Mouse (Mus musculus) neural tube, embryonic 11.5 days (tissue): ENCODE measurements around the gene Actn1. TPM values are rescaled to one million over a fixed set of nuclear protein-coding genes. Genes with fewer than 3 reads are reported as not detected.

Experiments used
- ATAC-seq: fragments of 200-750 bp; cut with Nextera tagmentation; 2 replicates; pipeline ENCODE4 v1.8.0; 2017; ENCODE audit warnings: moderate number of reproducible peaks, mild to moderate bottlenecking, moderate TSS enrichment, moderate library complexity; ENCODE audit not compliant: insufficient read depth, low FRiP score, low TSS enrichment
- DNase-seq: peaks from one replicate; pipeline ENCODE4 v3.0.0-alpha.2; 2015; ENCODE audit warnings: low spot score
- H3K27ac ChIP-seq: fragments of 300-500 bp; sonication (generic); 2 replicates; pipeline ENCODE4 v1.5.1; 2014; ENCODE audit warnings: low read depth, mild to moderate bottlenecking, low read length
- H3K27me3 ChIP-seq: fragments of 300-500 bp; sonication (generic); 2 replicates; pipeline ENCODE4 v1.6.1; 2014; ENCODE audit warnings: mild to moderate bottlenecking, low read length, mixed read lengths; ENCODE audit not compliant: control insufficient read depth, insufficient read depth
- H3K36me3 ChIP-seq: fragments of 300-500 bp; sonication (generic); 2 replicates; pipeline ENCODE4 v1.6.1; 2014; ENCODE audit warnings: mild to moderate bottlenecking, low read length, moderate library complexity, mixed read lengths; ENCODE audit not compliant: control insufficient read depth, insufficient read depth
- H3K4me1 ChIP-seq: fragments of 300-500 bp; sonication (generic); 2 replicates; pipeline ENCODE4 v1.6.1; 2014; ENCODE audit warnings: low read length, mixed read lengths; ENCODE audit not compliant: control insufficient read depth, insufficient read depth
- H3K4me2 ChIP-seq: fragments of 300-500 bp; sonication (generic); 2 replicates; pipeline ENCODE4 v1.6.1; 2014; ENCODE audit warnings: low read depth, mild to moderate bottlenecking, moderate library complexity
- H3K4me3 ChIP-seq: fragments of 300-500 bp; sonication (generic); 2 replicates; pipeline ENCODE4 v1.5.1; 2014; ENCODE audit warnings: low read depth, low read length
- H3K9ac ChIP-seq: fragments of 300-500 bp; sonication (generic); 2 replicates; pipeline ENCODE4 v1.6.1; 2014; ENCODE audit warnings: mild to moderate bottlenecking, low read length
- H3K9me3 ChIP-seq: fragments of 300-500 bp; sonication (generic); 2 replicates; pipeline ENCODE4 v1.6.1; 2016; ENCODE audit warnings: low read length; ENCODE audit not compliant: control insufficient read depth
- WGBS: fragments of 180-500 bp; shearing (Covaris S2); extraction: QIAGEN DNeasy Blood & Tissue Kit; methylation state at CpG from one replicate; pipeline ENCODE4 v1.1.7; 2014; 5-methylcytosine and 5-hydroxymethylcytosine counted together
- polyA plus RNA-seq: library from polyadenylated mRNA; unstranded; fragments of >200 nt; fragmentation: Nextera tagmentation; extraction: Ambion mirVana; gene quantifications from 2 replicates; pipeline ENCODE4 v1.2.1, GENCODE M21; 2014

The Actn1 gene
- polyA plus RNA-seq, 1 experiment from 2014 or later, result 20.6 TPM

DNA sequence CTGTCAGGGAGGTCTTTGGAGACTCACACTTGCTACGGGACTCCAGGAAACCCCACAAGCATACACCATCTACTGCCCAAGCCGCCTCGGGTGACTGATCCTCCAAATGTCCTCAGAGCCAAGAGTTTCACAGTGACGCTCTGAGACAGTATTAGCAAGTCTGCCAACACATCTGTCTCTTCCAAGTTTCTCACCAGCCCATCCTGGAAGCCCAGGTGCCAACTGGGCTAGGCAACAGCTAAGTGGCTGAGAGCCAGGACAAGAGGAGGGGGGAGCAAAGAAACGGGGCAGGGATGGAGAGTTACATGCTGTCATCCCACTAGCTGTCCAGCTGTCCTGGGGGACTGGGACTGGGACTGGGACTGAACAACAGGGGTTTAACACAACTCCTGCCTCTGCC, 13.1 kb downstream of the Actn1 start:
- Histone ChIP-seq H3K27me3 (no peaks in the 10 kb centered on the region), H3K4me3 (no peak overlapping the region), H3K9me3 (no peaks in the 10 kb centered on the region), H3K4me2 (no peak overlapping the region), H3K36me3 (no peaks in the 10 kb centered on the region), H3K27ac (no peak overlapping the region), H3K4me1 (peaks cover 5% of the 10 kb centered on the region; the same call in 1 of the 2 replicates), H3K9ac (no peak overlapping the region)
- DNase-seq (no peak), ATAC-seq (no peak)
- 80% methylated on average over 5 of the region's 5 CpGs for WGBS

DNA sequence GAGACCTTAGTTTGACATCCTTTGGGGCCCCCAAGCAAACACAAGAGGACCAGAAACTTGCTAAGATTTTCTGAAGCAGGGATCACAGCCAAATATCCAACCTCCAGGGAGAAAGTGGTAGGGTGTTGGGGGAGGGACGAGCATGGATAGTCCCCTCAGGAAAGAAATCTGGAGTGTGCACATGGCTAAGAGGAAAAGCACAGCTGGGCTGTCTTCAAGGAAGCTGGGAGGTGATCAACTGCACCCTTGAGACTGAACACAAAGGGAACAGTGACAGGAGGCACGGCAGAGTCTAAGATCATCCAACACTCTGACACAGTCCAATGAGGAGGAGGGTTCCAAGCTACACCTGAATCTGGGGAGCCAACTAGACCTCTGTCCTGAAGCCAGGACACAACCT, 13.7 kb downstream of the Actn1 start:
- peak; percentile 21 for DNase-seq
- Histone ChIP-seq H3K9me3 (no peaks in the 10 kb centered on the region), H3K4me3 (no peak overlapping the region), H3K4me1 (peaks cover 5% of the 10 kb centered on the region; the same call in 1 of the 2 replicates), H3K9ac (no peak overlapping the region), H3K27ac (no peak overlapping the region), H3K27me3 (no peaks in the 10 kb centered on the region), H3K4me2 (no peak overlapping the region), H3K36me3 (no peaks in the 10 kb centered on the region)
- ATAC-seq, result no peak
- WGBS, result 51% methylated on average over 2 of the region's 2 CpGs

DNA sequence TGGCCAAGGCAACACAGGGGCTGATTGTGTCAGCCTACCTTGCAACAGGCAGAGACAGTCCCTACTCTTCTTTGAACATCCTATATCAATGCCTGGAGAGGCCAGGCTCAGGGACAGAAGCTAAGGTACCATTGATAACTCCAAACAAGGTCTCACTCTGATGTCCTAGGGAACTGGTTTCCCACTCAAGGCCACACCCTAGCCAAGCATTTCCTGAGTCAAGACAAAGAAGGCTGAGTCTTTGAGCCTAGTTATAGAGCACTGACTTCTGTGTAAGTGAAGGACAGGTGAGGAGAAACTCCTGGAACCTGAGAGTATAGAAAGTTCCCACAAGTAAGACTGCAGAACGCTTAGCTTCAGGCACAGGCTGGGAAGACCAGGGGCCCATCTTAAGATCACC, 15.4 kb downstream of the Actn1 start:
- Histone ChIP-seq H3K27ac (no peak overlapping the region), H3K36me3 (no peaks in the 10 kb centered on the region), H3K4me2 (no peak overlapping the region), H3K9ac (no peak overlapping the region), H3K4me3 (no peak overlapping the region), H3K27me3 (no peaks in the 10 kb centered on the region), H3K9me3 (no peaks in the 10 kb centered on the region), H3K4me1 (peaks cover 3% of the 10 kb centered on the region; the same call in 1 of the 2 replicates)
- DNase-seq (no peak), ATAC-seq (no peak)
- 90% methylated on average over 1 of the region's 1 CpGs for WGBS

DNA sequence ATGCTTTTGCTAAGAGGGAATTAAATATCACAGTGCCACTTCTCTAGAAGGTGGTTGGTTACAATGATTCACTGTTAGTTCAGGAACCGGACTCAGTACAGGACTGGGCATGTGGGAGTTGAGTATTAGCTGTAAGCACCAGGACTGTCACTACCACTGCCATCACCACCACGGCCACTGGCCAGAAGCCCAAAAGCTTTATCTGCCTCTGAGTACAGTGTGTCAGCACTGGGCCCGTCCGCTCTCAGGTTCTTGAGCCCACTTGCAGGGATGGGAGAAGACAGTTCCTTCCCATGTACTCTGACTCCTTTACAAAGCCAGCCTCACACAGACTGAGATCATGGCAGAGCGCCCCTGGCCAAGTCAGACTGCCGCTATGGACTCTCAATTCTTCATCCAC, 16.0 kb downstream of the Actn1 start:
- no peaks in the 10 kb centered on the region for H3K36me3 ChIP-seq
- no peak overlapping the region for H3K27ac ChIP-seq
- peaks cover 3% of the 10 kb centered on the region; the same call in 1 of the 2 replicates for H3K4me1 ChIP-seq
- ATAC-seq (no peak), DNase-seq (no peak)
- no peak overlapping the region for H3K9ac ChIP-seq
- no peak overlapping the region for H3K4me2 ChIP-seq
- no peak overlapping the region for H3K4me3 ChIP-seq
- no peaks in the 10 kb centered on the region for H3K9me3 ChIP-seq
- 92% methylated on average over 6 of the region's 6 CpGs for WGBS
- H3K27me3 ChIP-seq, result no peaks in the 10 kb centered on the region

DNA sequence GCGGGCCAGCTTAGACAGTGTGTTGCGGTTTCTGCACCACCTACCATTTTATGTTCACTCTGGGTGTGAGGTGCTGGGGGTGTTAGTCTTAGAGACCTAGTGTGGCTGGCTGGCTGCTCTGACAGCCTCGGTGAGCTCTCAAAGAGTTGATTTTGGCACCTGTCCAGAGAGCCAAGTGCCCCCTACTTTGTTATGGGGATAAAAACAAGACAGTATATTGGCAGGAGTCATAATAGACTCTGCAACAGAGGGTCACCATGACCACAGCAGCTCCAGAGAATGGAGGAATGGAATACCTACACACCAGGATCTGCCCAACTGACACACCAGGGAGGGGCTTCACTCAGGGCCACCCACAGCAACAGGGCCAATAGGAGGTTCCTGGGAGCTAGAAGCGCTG, 16.8 kb downstream of the Actn1 start:
- ATAC-seq, result no peak
- 77% methylated on average over 4 of the region's 4 CpGs for WGBS

DNA sequence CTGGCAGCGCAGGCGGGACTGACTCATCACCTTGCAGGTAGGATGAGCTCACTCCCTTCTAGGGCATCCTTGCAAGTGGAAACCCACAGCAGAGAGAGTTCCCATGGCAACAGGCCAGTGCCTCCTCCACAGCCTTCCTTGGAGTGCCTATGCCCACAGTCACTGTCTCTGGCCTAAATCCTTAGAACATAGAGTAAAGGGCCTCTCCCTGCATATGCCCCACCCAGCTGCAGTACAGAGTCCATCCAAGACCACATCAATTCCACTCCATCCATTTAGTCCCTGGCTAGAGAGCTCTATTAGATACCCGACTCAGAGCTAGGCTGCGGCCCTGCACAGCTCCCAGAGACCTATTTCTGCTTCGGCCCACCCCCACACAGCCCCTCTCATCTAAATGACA, 20.7 kb downstream of the Actn1 start:
- H3K27ac ChIP-seq, result no peak overlapping the region
- no peaks in the 10 kb centered on the region for H3K4me1 ChIP-seq
- H3K4me2 ChIP-seq, result no peak overlapping the region
- ATAC-seq (no peak), DNase-seq (no peak)
- 91% methylated on average over 5 of the region's 5 CpGs for WGBS
- no peak overlapping the region for H3K9ac ChIP-seq
- H3K9me3 ChIP-seq, result no peaks in the 10 kb centered on the region
- H3K36me3 ChIP-seq, result no peaks in the 10 kb centered on the region
- H3K27me3 ChIP-seq, result no peaks in the 10 kb centered on the region
- no peak overlapping the region for H3K4me3 ChIP-seq

More for the DNA sequence above, 16.8 kb downstream of the Actn1 start:
- no peaks in the 10 kb centered on the region for H3K9me3 ChIP-seq
- H3K27ac ChIP-seq, result no peak overlapping the region
- H3K4me2 ChIP-seq, result no peak overlapping the region
- H3K4me3 ChIP-seq, result no peak overlapping the region
- no peak overlapping the region for H3K9ac ChIP-seq
- peaks cover 3% of the 10 kb centered on the region; the same call in 1 of the 2 replicates for H3K4me1 ChIP-seq
- no peak for DNase-seq
- no peaks in the 10 kb centered on the region for H3K36me3 ChIP-seq
- no peaks in the 10 kb centered on the region for H3K27me3 ChIP-seq

DNA sequence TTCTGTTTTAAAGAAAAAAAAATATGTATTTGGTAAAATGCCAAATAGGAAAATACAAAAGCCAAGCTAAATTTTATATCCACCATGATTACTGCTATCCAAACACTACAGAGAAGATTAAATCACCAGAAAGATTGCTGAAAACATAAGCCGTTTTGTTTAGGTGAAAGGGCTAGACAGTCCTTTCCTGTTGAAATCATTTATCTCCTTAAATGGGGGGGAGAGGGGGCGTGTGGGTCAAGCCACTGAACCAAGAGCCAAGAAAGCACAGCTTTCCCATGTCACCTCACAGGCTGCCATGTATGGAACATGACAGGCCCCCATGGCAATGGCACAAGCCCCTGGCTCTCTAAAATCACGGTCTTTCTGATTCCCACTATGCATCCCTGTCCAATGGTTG, 21.6 kb downstream of the Actn1 start:
- DNase-seq (no peak), ATAC-seq (no peak)
- 78% methylated on average over 3 of the region's 3 CpGs for WGBS
- Histone ChIP-seq H3K4me2 (no peak overlapping the region), H3K27ac (no peak overlapping the region), H3K4me3 (no peak overlapping the region), H3K4me1 (no peaks in the 10 kb centered on the region), H3K36me3 (no peaks in the 10 kb centered on the region), H3K9me3 (no peaks in the 10 kb centered on the region), H3K9ac (no peak overlapping the region), H3K27me3 (no peaks in the 10 kb centered on the region)

DNA sequence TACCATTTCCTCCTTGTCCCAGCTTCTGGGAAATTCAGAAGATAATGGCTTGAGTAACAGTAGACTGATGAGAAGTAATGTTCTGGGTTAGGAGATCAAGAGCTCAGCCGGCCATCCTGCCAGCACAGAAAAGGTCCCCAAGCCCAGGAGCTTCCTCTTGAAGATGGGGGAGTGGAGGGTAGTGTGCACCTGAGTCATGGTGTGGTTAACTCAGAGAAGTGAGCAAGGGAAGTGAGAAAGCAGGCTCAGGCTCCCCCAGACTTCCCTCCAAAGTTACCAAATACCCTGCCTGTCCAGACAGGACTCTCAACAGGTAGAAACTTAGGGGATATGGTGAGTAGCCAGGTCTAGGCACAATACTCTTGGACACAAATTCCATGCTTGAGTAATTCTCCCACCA, 24.9 kb downstream of the Actn1 start:
- no peak overlapping the region for H3K4me3 ChIP-seq
- no peak for DNase-seq
- no peaks in the 10 kb centered on the region for H3K36me3 ChIP-seq
- no peak overlapping the region for H3K9ac ChIP-seq
- H3K4me1 ChIP-seq, result peaks cover 12% of the 10 kb centered on the region
- ATAC-seq, result no peak
- no peaks in the 10 kb centered on the region for H3K27me3 ChIP-seq
- H3K4me2 ChIP-seq, result no peak overlapping the region
- WGBS, result 84% methylated on average over 1 of the region's 1 CpGs
- no peaks in the 10 kb centered on the region for H3K9me3 ChIP-seq
- H3K27ac ChIP-seq, result no peak overlapping the region

DNA sequence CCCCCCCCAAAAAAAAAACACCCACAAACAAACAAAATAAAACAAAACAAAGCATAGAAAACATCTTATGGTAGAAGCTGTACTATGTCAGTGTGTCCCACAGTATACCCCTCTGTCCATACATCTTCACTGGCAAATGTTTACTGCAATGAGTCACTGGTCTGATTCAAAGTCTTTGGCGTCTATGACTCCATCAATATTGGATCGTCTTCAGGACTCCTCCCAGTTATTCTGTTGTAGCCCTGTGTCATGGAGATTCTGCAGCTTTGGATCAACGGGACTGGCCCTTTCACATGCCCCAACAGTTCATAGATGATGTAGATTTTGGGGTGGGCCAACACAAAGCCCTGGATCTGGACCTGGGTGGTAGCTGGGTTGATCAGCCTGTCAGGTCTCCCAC, 25.9 kb downstream of the Actn1 start:
- no peaks in the 10 kb centered on the region for H3K9me3 ChIP-seq
- no peak overlapping the region for H3K4me2 ChIP-seq
- DNase-seq (no peak), ATAC-seq (no peak)
- no peak overlapping the region for H3K4me3 ChIP-seq
- no peaks in the 10 kb centered on the region for H3K27me3 ChIP-seq
- no peaks in the 10 kb centered on the region for H3K36me3 ChIP-seq
- peaks cover 22% of the 10 kb centered on the region for H3K4me1 ChIP-seq
- H3K9ac ChIP-seq, result no peak overlapping the region
- WGBS, result 98% methylated on average over 3 of the region's 3 CpGs
- H3K27ac ChIP-seq, result no peak overlapping the region
